Mouse (Mus musculus) skeletal muscle tissue, adult 2 months (tissue): ENCODE measurements at regions not wholly inside any gene's neighbourhood (a gene's known extent, or its start where the extent isn't known, plus 50 kb on each side); places are given as distances from the start of the nearest gene placed in this dataset.

Source experiments
- DNase-seq: peaks from one replicate; pipeline ENCODE4 v3.0.0-alpha.2; 2012; ENCODE audit warnings: low read depth, low spot score

DNA sequence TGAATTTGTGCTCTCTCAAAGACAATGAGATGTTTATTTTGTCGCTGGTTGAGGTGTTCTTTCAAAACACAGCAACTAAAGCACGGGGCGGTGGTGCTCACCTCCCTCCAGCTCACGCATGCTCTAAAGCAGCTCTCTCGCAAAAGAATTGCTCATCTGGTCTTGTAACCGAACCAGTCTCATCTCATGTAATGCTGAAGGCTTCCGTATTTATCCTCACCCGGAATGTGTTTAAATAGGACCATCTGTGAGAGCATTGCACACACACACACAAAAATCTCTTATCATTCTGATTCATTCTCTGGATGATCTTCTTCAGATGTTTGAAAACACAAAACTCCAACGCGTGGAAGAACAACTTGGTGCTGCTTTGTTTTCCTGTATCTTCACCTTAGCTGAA is 138.4 kb downstream of the Irs2 start:
- DNase-seq: no peak

DNA sequence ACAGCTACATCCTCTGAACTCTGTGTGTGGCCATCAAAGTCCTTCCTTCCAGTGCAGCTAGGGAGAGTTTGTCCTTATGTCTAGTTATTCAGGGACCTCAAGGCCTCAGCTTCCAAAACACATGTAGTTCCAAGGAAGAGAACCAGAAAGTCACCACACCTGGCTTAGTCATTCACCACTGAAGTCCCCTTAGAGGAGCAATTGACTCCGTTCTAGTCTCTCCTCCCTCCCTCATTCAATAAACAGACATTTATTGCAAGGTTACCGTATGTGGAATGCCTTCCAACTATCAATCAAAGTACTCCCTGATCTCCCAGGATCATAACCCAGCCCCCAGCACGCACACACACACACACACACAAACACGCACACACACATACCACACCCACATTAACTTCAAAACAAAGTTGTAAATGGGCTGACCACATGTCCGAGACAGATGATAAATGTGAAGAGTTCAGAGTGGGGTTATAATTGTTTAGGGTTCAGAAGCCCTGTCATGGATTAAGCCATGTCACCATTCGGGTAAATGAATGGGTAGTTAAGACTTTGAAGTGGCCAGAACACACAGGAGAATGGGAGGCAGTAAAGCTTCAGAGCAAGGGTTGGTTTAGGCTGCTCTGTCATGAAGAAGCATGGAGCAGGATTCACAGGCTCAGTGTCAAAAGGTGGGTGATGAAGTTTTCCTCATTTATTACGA is 141.4 kb downstream of the Irs2 start:
- no peak for DNase-seq

- DNase-seq: no peak
Observed at GRCm38 (mm10) chr8:10865941-10866513, 142.2 kb downstream of the Irs2 start.

GRCm38 (mm10) chr8:10865415-10865821 is 142.8 kb downstream of the Irs2 start:
- DNase-seq: no peak

DNA sequence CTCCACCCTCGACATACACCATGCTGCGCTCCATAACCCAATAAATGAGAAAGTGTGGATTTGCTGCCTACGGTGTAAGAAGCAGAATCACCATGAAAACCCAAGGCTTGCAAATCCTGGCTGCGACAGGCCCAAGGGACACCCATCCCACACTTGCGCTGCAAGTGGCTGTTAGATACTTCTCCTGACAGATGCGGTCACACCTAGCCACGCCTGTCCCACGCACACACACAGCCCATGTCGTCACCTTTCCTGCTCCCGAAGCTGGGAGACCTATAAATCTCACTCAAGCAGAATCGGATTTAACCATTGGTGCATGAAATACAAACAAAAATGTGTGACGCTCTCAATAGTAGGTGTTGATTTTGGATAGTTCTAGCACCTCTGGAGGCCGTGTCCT is 145.8 kb downstream of the Irs2 start:
- no peak for DNase-seq

DNA sequence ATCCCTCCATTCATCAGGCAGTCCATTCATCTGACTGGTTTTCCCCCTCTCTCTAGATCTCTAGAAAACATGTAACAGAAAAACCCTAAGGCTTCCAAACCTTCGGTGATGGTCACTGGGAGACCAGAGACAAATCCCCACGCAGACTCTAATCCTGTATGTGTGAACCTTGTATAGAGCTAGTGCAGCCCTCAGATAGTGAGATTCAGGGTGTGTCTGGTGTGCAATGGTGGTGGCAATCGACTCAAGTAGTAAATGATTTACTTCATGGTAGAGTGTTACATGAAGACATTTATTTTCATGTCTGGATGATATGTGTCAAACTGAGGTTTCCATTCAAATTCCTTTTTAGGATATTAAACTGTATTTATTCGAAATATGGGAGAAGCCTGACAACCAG is 147.4 kb downstream of the Irs2 start:
- DNase-seq: no peak

DNA sequence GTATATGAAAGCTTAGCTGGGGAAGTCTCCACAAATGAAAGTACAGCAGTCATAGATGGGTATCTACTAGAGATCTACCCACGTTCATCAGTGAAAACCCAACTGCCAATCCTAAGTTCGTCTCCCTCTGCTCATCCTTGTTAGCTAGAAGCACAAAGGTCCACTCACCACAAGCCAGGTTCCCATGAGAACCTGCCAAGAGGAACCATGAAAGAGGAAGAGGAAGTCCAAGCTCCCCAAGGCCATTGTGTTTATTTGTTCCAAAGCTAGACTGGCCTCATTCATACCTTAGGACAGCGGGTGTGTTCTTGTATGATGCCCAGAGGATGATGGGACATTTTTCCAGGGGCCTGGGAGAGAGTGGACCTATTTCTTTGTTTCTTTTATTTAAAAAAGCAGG is 150.4 kb downstream of the Irs2 start:
- DNase-seq: no peak

GRCm38 (mm10) chr8:10856996-10857720 is 151.1 kb downstream of the Irs2 start:
- no peak for DNase-seq

GRCm38 (mm10) chr8:10855696-10856095 is 152.6 kb downstream of the Irs2 start:
- no peak for DNase-seq

DNA sequence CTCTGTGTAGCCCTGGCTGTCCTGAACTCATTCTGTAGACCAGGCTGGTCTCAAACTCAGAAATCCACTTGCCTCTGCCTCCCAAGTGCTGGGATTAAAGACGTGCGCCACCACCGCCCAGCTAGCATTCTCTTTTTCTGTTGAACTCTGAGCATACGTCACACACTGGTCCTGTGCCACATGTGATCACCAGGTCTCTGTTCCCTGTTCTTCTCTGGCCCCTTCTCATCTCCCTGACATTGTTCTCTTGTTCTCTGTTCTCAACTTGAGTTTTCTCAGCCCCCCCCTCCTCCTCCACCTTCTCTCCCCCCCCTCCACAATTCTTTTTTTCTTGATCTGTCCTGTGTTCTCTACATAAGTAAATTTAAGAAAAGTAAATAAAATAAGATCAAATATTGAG is 153.1 kb downstream of the Irs2 start:
- DNase-seq: no peak

- no peak for DNase-seq
Observed at GRCm38 (mm10) chr8:10854600-10854999, 153.7 kb downstream of the Irs2 start.

DNA sequence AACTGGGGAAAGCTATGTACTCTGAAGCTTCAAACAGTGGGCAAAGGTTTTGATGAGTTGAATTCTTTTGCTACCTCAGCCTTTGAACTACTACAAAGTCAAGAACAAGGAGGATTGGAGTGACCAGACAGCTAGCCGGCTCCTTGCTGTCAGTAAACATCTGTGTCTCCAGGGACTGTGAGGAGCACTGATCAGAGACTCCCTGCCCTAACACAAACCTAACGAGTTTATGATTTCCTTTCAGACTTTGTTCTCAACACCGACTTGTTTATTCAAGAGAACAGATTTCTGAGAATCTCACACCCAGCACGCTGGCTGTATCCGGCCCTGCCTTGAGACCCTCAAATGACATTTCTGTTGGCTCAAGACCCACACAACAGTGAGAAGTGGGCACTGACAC is 154.4 kb downstream of the Irs2 start:
- no peak for DNase-seq

DNA sequence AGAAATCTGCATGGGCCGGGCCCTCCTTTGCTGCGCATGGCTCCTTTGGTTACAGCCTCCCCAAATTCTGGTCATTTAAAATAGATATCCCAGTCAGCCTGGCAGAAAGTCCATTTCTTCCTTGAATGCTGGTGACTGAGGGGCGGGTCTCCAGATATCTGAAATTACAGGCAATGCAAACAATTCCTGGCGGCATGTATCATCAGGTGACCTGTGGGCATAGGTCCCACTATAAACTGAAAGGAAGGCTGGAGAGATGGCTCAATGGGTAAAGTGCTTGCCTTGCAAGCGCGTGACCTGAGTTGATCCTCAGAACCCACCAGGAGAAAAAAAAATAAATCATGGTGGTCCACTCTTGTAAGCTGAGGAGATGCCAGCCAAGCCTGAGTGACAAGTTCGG is 158.3 kb downstream of the Irs2 start:
- no peak for DNase-seq

- DNase-seq: no peak
Observed at GRCm38 (mm10) chr8:10845607-10846006, 162.7 kb downstream of the Irs2 start.

DNA sequence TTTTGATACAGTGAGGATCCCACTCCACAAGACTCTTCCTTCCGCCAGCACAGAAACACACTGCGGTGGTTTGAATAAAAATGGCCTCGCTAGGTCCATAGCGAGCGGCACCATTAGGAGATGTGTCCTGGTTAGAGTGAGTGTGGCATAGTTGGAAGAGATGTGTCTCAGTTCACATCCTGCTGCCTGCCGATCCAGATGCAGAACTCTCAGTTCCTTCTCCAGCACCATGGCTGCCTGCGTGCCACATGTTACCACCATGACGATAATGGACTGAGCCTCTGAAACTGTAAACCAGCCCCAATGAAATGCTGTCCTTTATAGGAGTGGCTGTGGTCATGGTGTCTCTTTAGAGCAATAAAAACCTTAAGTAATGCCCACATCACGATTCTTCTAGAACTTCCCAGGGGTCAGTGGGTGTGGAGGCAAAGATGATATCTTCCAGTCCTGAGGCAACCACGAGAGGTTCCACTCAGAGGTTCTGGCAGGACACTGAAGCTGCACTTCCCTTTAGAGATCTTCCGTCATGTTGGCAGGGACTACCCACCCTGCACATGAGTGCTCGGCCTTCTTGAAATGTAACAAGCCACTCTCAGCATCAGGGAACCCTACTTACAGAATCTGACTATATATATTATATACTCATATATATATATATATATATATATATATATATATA is 167.3 kb downstream of the Irs2 start:
- DNase-seq: no peak

DNA sequence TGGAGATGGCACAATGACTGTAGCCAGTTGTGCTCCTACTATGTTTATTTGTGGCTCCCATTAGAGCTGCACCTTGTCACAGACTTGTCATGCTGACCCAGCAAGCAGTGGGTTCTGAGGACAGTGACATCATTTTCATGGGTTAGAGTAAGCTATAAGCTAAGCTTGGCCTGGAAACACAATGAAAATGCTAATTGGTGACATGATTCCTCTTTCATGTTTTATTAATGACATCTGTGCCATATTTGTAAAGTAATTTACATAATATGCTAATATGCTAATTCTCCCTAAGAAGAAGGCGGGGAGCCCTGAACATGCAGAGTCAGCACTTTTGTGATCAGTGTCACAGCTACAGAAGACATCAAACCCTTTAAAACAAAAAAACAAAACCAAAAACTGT is 168.2 kb downstream of the Irs2 start:
- no peak for DNase-seq

- DNase-seq: no peak
Observed at GRCm38 (mm10) chr8:10835054-10835453, 173.2 kb downstream of the Irs2 start.

GRCm38 (mm10) chr8:10831864-10832263 is 176.4 kb downstream of the Irs2 start:
- no peak for DNase-seq

DNA sequence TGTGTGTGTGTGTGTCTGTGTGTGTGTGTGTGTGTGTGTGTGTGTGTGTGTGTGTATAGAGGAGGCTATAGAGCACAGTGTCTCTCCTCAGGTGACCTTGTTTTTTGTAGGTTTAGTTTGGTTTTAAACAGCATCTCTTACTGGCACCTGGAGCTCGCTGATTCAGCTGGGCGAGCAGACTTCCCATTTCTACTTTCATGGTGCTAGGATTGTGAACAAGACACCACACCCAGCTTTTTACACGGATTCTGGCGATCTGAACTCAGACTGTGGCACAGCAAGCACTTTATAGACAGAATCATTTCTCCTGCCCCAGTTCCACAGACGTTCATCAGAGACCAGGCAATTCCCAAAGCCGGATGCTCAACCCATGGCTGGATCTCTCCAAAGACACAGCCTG is 177.0 kb downstream of the Irs2 start:
- no peak for DNase-seq

- no peak for DNase-seq
Observed at GRCm38 (mm10) chr8:10830835-10831234, 177.4 kb downstream of the Irs2 start.

GRCm38 (mm10) chr8:10828580-10828979 is 179.7 kb downstream of the Irs2 start:
- DNase-seq: no peak

DNA sequence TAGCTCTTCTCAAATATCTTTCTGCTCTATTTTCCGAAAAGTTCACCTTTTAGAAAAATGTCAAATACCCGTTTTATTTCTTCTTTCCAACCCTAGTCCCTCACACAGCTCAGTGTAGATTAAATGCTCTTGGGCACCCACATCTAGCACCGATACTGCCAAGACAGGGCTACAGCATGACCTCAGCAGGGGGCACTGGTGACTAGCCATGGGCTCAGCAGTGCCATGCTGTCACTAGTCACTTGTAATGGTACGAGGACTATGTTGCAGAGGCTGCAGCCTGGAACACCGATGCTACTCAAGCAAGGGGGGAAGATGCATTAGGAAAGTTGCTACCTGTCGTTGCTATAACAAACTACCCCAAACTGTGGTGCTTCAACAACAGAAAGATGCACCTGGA is 180.7 kb downstream of the Irs2 start:
- DNase-seq: no peak

GRCm38 (mm10) chr8:10825981-10826380 is 182.3 kb downstream of the Irs2 start:
- no peak for DNase-seq
